Mouse (Mus musculus) midbrain, embryonic 14.5 days (tissue): ENCODE data around the gene Unc13b. TPM values are rescaled to one million over a fixed set of nuclear protein-coding genes. Genes with fewer than 3 reads are reported as not detected.
A peak's percentile ranks its signal among the peaks of the same experiment; 100 is the strongest.

Experiments used
- ATAC-seq: fragments of 200-750 bp; cut with Nextera tagmentation; 2 replicates; pipeline ENCODE4 v1.8.0; 2017; ENCODE audit warnings: moderate number of reproducible peaks, moderate library complexity; ENCODE audit not compliant: low FRiP score, low TSS enrichment
- DNase-seq: peaks from one replicate; pipeline ENCODE4 v3.0.0-alpha.2; 2015
- H3K27ac ChIP-seq: fragments of 300-500 bp; sonication (generic); replicated peaks from 2 replicates; pipeline ENCODE4 v1.5.1; 2014; ENCODE audit warnings: mild to moderate bottlenecking, low read depth, low read length, moderate library complexity
- H3K27me3 ChIP-seq: fragments of 300-500 bp; sonication (generic); 2 replicates; pipeline ENCODE4 v1.6.1; 2014; ENCODE audit warnings: low read length, control low read depth, mixed read lengths; ENCODE audit not compliant: control insufficient read depth, insufficient read depth
- H3K36me3 ChIP-seq: fragments of 300-500 bp; sonication (generic); 2 replicates; pipeline ENCODE4 v1.6.1; 2014; ENCODE audit warnings: low read length, control low read depth; ENCODE audit not compliant: control insufficient read depth, insufficient read depth
- H3K4me1 ChIP-seq: fragments of 300-500 bp; sonication (generic); 2 replicates; pipeline ENCODE4 v1.6.1; 2014; ENCODE audit warnings: mild to moderate bottlenecking, antibody characterized with exemption, low read length, control low read depth; ENCODE audit not compliant: control insufficient read depth, insufficient read depth
- H3K4me2 ChIP-seq: fragments of 300-500 bp; sonication (generic); 2 replicates; pipeline ENCODE4 v1.6.1; 2014; ENCODE audit warnings: mild to moderate bottlenecking, low read length, moderate library complexity
- H3K4me3 ChIP-seq: fragments of 300-500 bp; sonication (generic); replicated peaks from 2 replicates; pipeline ENCODE4 v1.5.1; 2014; ENCODE audit warnings: low read depth, low read length
- H3K9ac ChIP-seq: fragments of 300-500 bp; sonication (generic); replicated peaks from 2 replicates; pipeline ENCODE4 v1.6.1; 2014; ENCODE audit warnings: mild to moderate bottlenecking, low read length, moderate library complexity
- H3K9me3 ChIP-seq: fragments of 300-500 bp; sonication (generic); 2 replicates; pipeline ENCODE4 v1.6.1; 2016; ENCODE audit warnings: low read length, control low read depth, mixed read lengths; ENCODE audit not compliant: control insufficient read depth
- WGBS: fragments of 180-500 bp; shearing (Covaris S2); extraction: QIAGEN DNeasy Blood & Tissue Kit; methylation state at CpG from one replicate; pipeline ENCODE4 v1.1.7; 2014; 5-methylcytosine and 5-hydroxymethylcytosine counted together
- polyA plus RNA-seq: library from polyadenylated mRNA; unstranded; fragments of >200 nt; fragmentation: Nextera tagmentation; extraction: Ambion mirVana; gene quantifications from 2 replicates; pipeline ENCODE4 v1.2.1, GENCODE M21; 2014

Unc13b gene
- polyA plus RNA-seq, 1 experiment from 2014 or later, result 20.4 TPM

DNA sequence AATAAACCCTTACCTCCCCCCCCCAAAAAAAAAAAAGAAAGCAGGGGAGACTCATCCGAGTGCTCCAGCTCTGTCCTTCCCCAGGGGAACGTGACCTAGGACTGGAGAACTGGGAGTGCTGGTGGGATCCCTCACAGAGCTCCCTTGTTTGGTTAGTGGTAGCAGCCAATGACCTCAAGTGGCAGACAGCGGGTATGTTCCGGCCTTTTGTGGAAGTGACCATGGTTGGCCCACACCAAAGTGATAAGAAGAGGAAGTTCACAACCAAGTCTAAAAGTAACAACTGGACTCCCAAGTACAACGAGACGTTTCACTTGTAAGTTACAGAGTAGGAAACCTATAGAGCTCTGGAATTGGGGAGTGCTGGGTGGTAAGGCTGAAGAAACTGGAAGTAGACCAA is 204.1 kb downstream of the Unc13b start:
- Histone ChIP-seq H3K27me3 (no peaks in the 10 kb centered on the region), H3K9ac (no peak overlapping the region), H3K4me1 (peaks cover 6% of the 10 kb centered on the region), H3K4me3 (no peak overlapping the region), H3K9me3 (no peaks in the 10 kb centered on the region), H3K27ac (no peak overlapping the region), H3K36me3 (peaks cover 30% of the 10 kb centered on the region), H3K4me2 (no peak overlapping the region)
- WGBS, result 95% methylated on average over 6 of the region's 6 CpGs
- ATAC-seq (no peak), DNase-seq (no peak)

DNA sequence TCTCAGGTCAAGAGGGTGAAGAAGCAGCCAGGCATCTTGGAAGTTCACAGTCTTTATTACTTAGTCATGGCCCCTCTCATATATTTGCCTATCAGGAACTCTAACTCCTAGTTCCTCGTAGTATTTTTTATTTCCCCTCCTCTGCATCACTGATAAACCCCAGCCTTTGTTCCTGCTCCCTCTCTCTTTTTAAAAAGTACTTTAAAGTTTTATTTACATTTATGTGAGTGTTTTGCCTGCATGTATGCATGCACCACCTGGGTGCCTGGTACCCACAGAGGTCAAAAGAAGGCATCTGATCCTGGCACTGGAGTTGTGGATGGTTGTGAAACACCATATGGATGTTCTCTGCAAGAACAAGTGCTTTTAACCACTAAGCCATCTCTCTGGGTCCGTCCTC is 207.4 kb downstream of the Unc13b start:
- H3K9ac ChIP-seq, result no peak overlapping the region
- peaks cover 10% of the 10 kb centered on the region; the same call in 1 of the 2 replicates for H3K36me3 ChIP-seq
- 58% methylated on average over 2 of the region's 2 CpGs for WGBS
- H3K4me2 ChIP-seq, result no peak overlapping the region
- H3K9me3 ChIP-seq, result no peaks in the 10 kb centered on the region
- H3K27me3 ChIP-seq, result no peaks in the 10 kb centered on the region
- ATAC-seq (no peak), DNase-seq (no peak)
- H3K4me1 ChIP-seq, result peaks cover 6% of the 10 kb centered on the region
- H3K4me3 ChIP-seq, result no peak overlapping the region
- no peak overlapping the region for H3K27ac ChIP-seq

DNA sequence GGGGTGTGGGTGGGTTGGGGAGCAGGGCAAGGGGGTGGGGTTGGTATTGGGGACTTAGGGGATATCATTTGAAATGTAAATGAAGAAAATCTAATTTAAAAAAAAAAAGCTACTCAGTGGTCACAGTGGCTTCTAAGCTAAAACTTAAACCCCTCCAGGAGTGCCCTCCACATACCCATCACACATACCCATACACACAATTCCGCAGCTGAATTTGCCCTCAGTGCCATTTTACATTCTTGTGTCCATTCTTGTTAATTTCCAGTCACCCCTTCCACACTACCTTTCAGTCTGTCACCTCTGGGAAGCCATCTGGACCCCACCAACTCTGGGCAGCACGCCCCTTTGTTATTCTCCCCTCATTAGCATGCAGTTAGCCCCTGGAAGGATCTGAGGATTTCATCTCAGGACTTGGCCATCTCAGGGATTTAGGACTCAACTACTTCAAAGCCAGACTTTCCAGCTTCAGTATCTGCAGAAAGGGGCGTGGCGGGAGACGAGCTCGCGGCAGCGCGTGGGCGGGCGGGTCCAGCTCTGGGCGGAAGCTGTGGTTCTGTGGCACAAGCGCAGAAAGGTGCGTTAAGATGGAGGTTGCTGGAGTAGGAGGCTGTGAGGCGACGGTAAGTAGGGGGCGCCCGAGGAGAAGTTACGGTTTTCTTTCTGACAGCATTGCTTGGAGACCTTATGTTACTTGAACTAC is 208.0 kb downstream of the Unc13b start, which contains the start of gene Atp8b5:
TSS of gene Atp8b5 (plus strand) at position 537 of the 700 bp plus-strand sequence.
- Histone ChIP-seq H3K36me3 (peaks cover 5% of the 10 kb centered on the region; the same call in 1 of the 2 replicates), H3K9ac (peak within 1 kb of the TSS; percentile 32), H3K4me3 (peak within 1 kb of the TSS; percentile 36), H3K9me3 (no peaks in the 10 kb centered on the region), H3K27me3 (no peaks in the 10 kb centered on the region), H3K4me1 (peaks cover 6% of the 10 kb centered on the region), H3K27ac (peak within 1 kb of the TSS; percentile 46; the same call in 1 of the 2 replicates), H3K4me2 (peak within 1 kb of the TSS; percentile 58)
- ATAC-seq (peak; percentile 89), DNase-seq (peak; percentile 91)
- WGBS, result 1% methylated on average over 19 of the region's 19 CpGs

DNA sequence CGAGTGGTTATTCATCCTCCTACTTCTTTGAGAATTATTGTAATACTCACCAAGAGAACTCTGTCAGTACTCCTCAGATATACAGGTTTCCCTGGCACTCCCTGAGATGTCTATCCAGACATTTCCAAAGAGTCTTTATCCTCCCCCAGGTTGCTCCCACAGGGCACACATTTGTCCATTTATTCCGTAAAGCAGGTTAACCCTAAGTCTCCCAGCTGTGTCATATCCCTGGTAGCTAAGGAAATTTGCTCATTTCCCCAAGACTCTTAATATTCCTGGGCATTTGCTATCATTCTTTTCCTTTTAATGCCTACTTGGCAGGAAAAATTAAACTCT is 208.5 kb downstream of the Unc13b start:
- Histone ChIP-seq H3K9ac (peak overlapping the region; percentile 29; the same call in 1 of the 2 replicates), H3K4me1 (peaks cover 6% of the 10 kb centered on the region), H3K4me2 (peak overlapping the region; percentile 58), H3K4me3 (peak overlapping the region; percentile 36), H3K9me3 (no peaks in the 10 kb centered on the region), H3K36me3 (peaks cover 5% of the 10 kb centered on the region; the same call in 1 of the 2 replicates), H3K27ac (peak overlapping the region; percentile 46; the same call in 1 of the 2 replicates), H3K27me3 (no peaks in the 10 kb centered on the region)
- 12% methylated on average over 2 of the region's 2 CpGs for WGBS
- DNase-seq, result no peak
- no peak for ATAC-seq

DNA sequence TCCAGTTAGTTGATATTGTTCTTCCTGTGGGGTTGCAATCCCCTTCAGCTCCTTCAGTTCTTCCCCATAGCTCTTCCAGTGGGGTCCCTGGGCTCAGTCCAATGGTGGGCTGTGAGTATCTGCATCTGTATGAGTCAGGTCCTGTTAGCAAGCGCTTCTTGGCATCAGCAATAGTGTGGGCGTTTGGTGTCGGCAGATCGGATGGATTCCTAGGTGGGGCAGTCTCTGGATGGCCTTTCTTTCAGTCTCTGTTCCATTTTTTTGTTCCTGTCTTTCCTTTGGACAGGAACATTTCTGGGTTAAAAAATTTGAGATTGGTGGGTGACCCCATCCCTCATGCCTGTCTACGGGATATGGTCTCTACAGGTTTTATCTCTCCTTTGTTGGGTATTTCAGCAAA is 226.7 kb downstream of the Unc13b start:
- no peak overlapping the region for H3K4me2 ChIP-seq
- no peak overlapping the region for H3K9ac ChIP-seq
- ATAC-seq, result no peak
- H3K36me3 ChIP-seq, result no peaks in the 10 kb centered on the region
- no peak for DNase-seq
- no peaks in the 10 kb centered on the region for H3K9me3 ChIP-seq
- H3K4me1 ChIP-seq, result no peaks in the 10 kb centered on the region
- no peak overlapping the region for H3K27ac ChIP-seq
- 93% methylated on average over 5 of the region's 5 CpGs for whole genome bisulfite sequencing
- no peaks in the 10 kb centered on the region for H3K27me3 ChIP-seq
- H3K4me3 ChIP-seq, result no peak overlapping the region

DNA sequence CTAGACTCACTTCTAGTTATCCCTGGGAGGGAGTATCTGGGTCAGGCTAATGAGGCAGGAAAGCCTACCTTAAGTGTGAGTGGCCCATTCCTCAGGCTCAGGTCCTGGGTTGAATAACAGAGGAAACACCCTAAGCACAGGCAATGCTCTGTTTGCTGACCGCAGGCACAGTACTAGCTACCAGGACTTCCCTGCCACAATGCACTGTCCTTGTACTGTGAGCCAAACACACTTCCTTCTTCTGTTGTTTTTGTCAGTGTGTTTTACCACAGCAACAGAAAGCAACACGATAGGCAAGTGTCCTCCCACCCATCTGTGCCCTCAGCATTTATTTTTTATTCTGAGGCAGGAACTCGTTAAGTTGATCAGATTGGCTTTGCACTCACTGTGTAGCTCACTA is 228.6 kb downstream of the Unc13b start:
- no peak overlapping the region for H3K4me3 ChIP-seq
- no peak overlapping the region for H3K9ac ChIP-seq
- DNase-seq, result no peak
- H3K27ac ChIP-seq, result no peak overlapping the region
- no peaks in the 10 kb centered on the region for H3K9me3 ChIP-seq
- H3K27me3 ChIP-seq, result no peaks in the 10 kb centered on the region
- no peak for ATAC-seq
- no peaks in the 10 kb centered on the region for H3K4me1 ChIP-seq
- no peaks in the 10 kb centered on the region for H3K36me3 ChIP-seq
- no peak overlapping the region for H3K4me2 ChIP-seq
- 86% methylated on average over 3 of the region's 3 CpGs for WGBS

DNA sequence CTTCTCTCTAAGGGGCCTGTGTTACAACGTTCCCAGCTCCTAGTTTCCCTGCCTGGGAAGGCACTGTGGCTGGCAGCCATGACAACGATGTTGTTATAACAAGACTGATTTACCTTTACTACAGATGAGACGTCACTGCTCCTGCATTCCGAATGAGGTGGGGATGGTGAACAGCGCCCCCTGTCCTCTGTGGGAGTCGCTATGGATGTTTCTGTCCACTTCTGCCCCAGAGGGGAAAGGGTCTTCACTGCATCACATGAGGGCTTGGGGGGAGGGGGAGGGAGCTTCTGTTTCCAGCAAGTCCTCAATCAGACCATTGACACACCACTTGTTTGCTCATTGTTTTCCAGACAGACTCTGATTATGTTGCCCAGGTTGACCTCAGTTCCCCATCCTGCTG is 235.2 kb downstream of the Unc13b start:
- Histone ChIP-seq H3K27me3 (no peaks in the 10 kb centered on the region), H3K27ac (no peak overlapping the region), H3K36me3 (no peaks in the 10 kb centered on the region), H3K4me3 (no peak overlapping the region), H3K9ac (no peak overlapping the region), H3K4me2 (no peak overlapping the region), H3K9me3 (no peaks in the 10 kb centered on the region), H3K4me1 (no peaks in the 10 kb centered on the region)
- WGBS, result 41% methylated on average over 6 of the region's 6 CpGs
- DNase-seq, result no peak
- no peak for ATAC-seq

DNA sequence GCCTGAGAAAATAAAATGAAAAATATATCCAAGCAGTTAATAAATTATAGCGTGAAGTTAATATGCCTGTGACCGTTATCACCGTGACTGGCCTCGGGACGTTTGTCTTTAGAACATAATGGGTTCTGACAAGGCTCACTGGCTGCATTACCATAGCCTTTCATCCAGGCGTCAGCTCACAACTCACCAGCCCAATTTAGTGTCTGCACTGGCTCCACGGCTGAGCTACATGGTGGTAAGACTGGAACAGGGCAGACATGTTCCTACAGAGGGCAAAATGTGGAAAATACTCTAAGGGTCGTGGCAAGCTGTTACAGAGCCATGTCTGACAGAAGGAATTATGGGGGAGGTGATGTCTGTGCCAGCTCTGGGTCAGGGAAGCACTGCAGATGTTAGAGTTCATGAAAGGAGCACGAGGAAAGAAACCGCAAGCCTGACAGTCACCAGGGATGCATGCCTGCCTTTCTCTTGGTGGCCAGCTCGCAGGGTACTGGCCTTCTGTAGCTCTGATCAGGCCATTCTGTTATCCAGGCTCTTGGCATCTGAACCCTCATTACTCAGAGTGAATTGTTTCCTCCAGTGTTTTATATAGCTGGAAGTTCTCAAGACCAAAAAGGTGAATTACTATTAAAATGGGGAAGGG is 251.1 kb downstream of the Unc13b start:
- peak; percentile 68; the same call in 1 of the 2 replicates for ATAC-seq
- no peak overlapping the region for H3K4me3 ChIP-seq
- H3K9me3 ChIP-seq, result no peaks in the 10 kb centered on the region
- no peaks in the 10 kb centered on the region for H3K27me3 ChIP-seq
- no peaks in the 10 kb centered on the region for H3K36me3 ChIP-seq
- no peak overlapping the region for H3K9ac ChIP-seq
- DNase-seq, result peak; percentile 71
- peak overlapping the region; percentile 66 for H3K27ac ChIP-seq
- 3% methylated on average over 11 of the region's 11 CpGs for WGBS
- H3K4me2 ChIP-seq, result peak overlapping the region; percentile 18; the same call in 1 of the 2 replicates
- peaks cover 5% of the 10 kb centered on the region; the same call in 1 of the 2 replicates for H3K4me1 ChIP-seq
